Mouse (Mus musculus): ENCODE results near the gene Thrap3. TPM values are rescaled to one million over a fixed set of nuclear protein-coding genes. Genes with fewer than 3 reads are reported as not detected.

Thrap3 gene
- polyA plus RNA-seq, 1 experiment from 2014 or later: 305 TPM

Other genes starting within 250 kb of the Thrap3 start
- 0.18 and 0.51 TPM in 2 replicates for gene Csf3r, start 178.2 kb downstream of the Thrap3 start, polyA plus RNA-seq (2016; fragmentation: Nextera tagmentation; extraction: Ambion mirVana)
- gene Mrps15, start 155.8 kb downstream of the Thrap3 start, polyA plus RNA-seq (2016; fragmentation: Nextera tagmentation; extraction: Ambion mirVana): 125 and 132 TPM in 2 replicates
- 26.8 and 32.2 TPM in 2 replicates for gene Oscp1, start 144.2 kb downstream of the Thrap3 start, polyA plus RNA-seq (2016; fragmentation: Nextera tagmentation; extraction: Ambion mirVana)
- gene Lsm10, start 106.1 kb downstream of the Thrap3 start, polyA plus RNA-seq (2016; fragmentation: Nextera tagmentation; extraction: Ambion mirVana): 41.9 and 46.6 TPM in 2 replicates
- gene Stk40, start 98.8 kb downstream of the Thrap3 start, polyA plus RNA-seq (2016; fragmentation: Nextera tagmentation; extraction: Ambion mirVana): 42.8 and 48.5 TPM in 2 replicates
- 13.1 and 15.9 TPM in 2 replicates for gene Eva1b, start 55.0 kb downstream of the Thrap3 start, polyA plus RNA-seq (2016; fragmentation: Nextera tagmentation; extraction: Ambion mirVana)
- 0.96 and 1.5 TPM in 2 replicates for gene Sh3d21, start 39.3 kb downstream of the Thrap3 start, polyA plus RNA-seq (2016; fragmentation: Nextera tagmentation; extraction: Ambion mirVana)
- 104 and 105 TPM in 2 replicates for gene Map7d1, start 53.6 kb upstream of the Thrap3 start, polyA plus RNA-seq (2016; fragmentation: Nextera tagmentation; extraction: Ambion mirVana)
- 104 and 108 TPM in 2 replicates for gene Trappc3, start 59.6 kb upstream of the Thrap3 start, polyA plus RNA-seq (2016; fragmentation: Nextera tagmentation; extraction: Ambion mirVana)
- 16.0 and 22.6 TPM in 2 replicates for gene Col8a2, start 84.0 kb upstream of the Thrap3 start, polyA plus RNA-seq (2016; fragmentation: Nextera tagmentation; extraction: Ambion mirVana)
- gene Adprhl2, start 118.9 kb upstream of the Thrap3 start, polyA plus RNA-seq (2016; fragmentation: Nextera tagmentation; extraction: Ambion mirVana): 68.5 and 72.4 TPM in 2 replicates
- gene Tekt2, start 122.9 kb upstream of the Thrap3 start, polyA plus RNA-seq (2016; fragmentation: Nextera tagmentation; extraction: Ambion mirVana): 7.7 and 10.8 TPM in 2 replicates
- gene Ago3, start 226.8 kb upstream of the Thrap3 start, polyA plus RNA-seq (2016; fragmentation: Nextera tagmentation; extraction: Ambion mirVana): 16.1 and 20.0 TPM in 2 replicates